Mouse (Mus musculus): ENCODE results near the gene Tnfsf13. TPM values are rescaled to one million over a fixed set of nuclear protein-coding genes. Genes with fewer than 3 reads are reported as not detected.
"Not testable (repeated sequence)": the region's sequence is repeated elsewhere in the genome, so short reads cannot be mapped to it uniquely, and the experiment has no call there.

The Tnfsf13 gene
- polyA plus RNA-seq, 1 experiment from 2014 or later = 0.24 TPM

- not testable (repeated sequence) for ATAC-seq (ENCODE audit: insufficient number of reproducible peaks, insufficient read depth, low FRiP score, low read depth); H3K36me3 ChIP-seq (ENCODE audit: control insufficient read depth, insufficient read depth, low read length); H3K4me2 ChIP-seq (ENCODE audit: low read length); H3K4me3 ChIP-seq (ENCODE audit: control insufficient read depth in 1 of 2, insufficient read depth in 1 of 2, low read depth in 1 of 2, low read length in 2 of 2); H3K9me3 ChIP-seq (ENCODE audit: control insufficient read depth, low read length); H3K9ac ChIP-seq (ENCODE audit: low read length); H3K27ac ChIP-seq (replicated peaks in 1 of 2; ENCODE audit: control insufficient read depth in 1 of 2, insufficient read depth in 1 of 2, low read depth in 2 of 2, low read length in 2 of 2); H3K27me3 ChIP-seq (ENCODE audit: control insufficient read depth, insufficient read depth, low read length)
- WGBS = 90% methylated on average over 2 of the region's 3 CpGs
- H3K4me1 ChIP-seq (ENCODE audit: control insufficient read depth in 2 of 2, insufficient read depth in 2 of 2, low read length in 2 of 2) = peaks cover 5 to 12% of the 10 kb centered on the region in 2 experiments; a peak in 3 of 4 replicates
Observed at GRCm38 (mm10) chr11:69703381-69703780, 17.8 kb upstream of the Tnfsf13 start.

GRCm38 (mm10) chr11:69702886-69703285 lies 17.3 kb upstream of the Tnfsf13 start:
- not testable (repeated sequence) for H3K9me3 ChIP-seq (ENCODE audit: control insufficient read depth, low read length); H3K36me3 ChIP-seq (ENCODE audit: control insufficient read depth, insufficient read depth, low read length); H3K27ac ChIP-seq (replicated peaks in 1 of 2; ENCODE audit: control insufficient read depth in 1 of 2, insufficient read depth in 1 of 2, low read depth in 2 of 2, low read length in 2 of 2); H3K9ac ChIP-seq (ENCODE audit: low read length); ATAC-seq (ENCODE audit: insufficient number of reproducible peaks, insufficient read depth, low FRiP score, low read depth); H3K27me3 ChIP-seq (ENCODE audit: control insufficient read depth, insufficient read depth, low read length); H3K4me2 ChIP-seq (ENCODE audit: low read length); H3K4me3 ChIP-seq (ENCODE audit: control insufficient read depth in 1 of 2, insufficient read depth in 1 of 2, low read depth in 1 of 2, low read length in 2 of 2)
- WGBS = 90% methylated on average over 10 of the region's 10 CpGs
- H3K4me1 ChIP-seq (ENCODE audit: control insufficient read depth in 2 of 2, insufficient read depth in 2 of 2, low read length in 2 of 2) = peaks cover 5 to 12% of the 10 kb centered on the region in 2 experiments; a peak in 3 of 4 replicates

- no peak for ATAC-seq (ENCODE audit: insufficient number of reproducible peaks, insufficient read depth, low FRiP score, low read depth)
- Histone ChIP-seq H3K9ac (ENCODE audit: low read length) (no peak overlapping the region), H3K27ac (replicated peaks in 1 of 2; ENCODE audit: control insufficient read depth in 1 of 2, insufficient read depth in 1 of 2, low read depth in 2 of 2, low read length in 2 of 2) (no peak overlapping the region), H3K36me3 (ENCODE audit: control insufficient read depth, insufficient read depth, low read length) (no peaks in the 10 kb centered on the region), H3K27me3 (ENCODE audit: control insufficient read depth, insufficient read depth, low read length) (no peaks in the 10 kb centered on the region), H3K9me3 (ENCODE audit: control insufficient read depth, low read length) (no peaks in the 10 kb centered on the region), H3K4me1 (ENCODE audit: control insufficient read depth in 2 of 2, insufficient read depth in 2 of 2, low read length in 2 of 2) (peaks cover 12 to 23% of the 10 kb centered on the region in 2 experiments), H3K4me2 (ENCODE audit: low read length) (no peak overlapping the region), H3K4me3 (ENCODE audit: control insufficient read depth in 1 of 2, insufficient read depth in 1 of 2, low read depth in 1 of 2, low read length in 2 of 2) (no peak overlapping the region)
- WGBS = 9% methylated on average over 1 of the region's 1 CpGs
Observed at GRCm38 (mm10) chr11:69699595-69699994, 14.0 kb upstream of the Tnfsf13 start.

GRCm38 (mm10) chr11:69698574-69698973 lies 13.0 kb upstream of the Tnfsf13 start:
- no peaks in the 10 kb centered on the region for H3K27me3 ChIP-seq (ENCODE audit: control insufficient read depth, insufficient read depth, low read length)
- H3K4me3 ChIP-seq (ENCODE audit: control insufficient read depth in 1 of 2, insufficient read depth in 1 of 2, low read depth in 1 of 2, low read length in 2 of 2) = no peak overlapping the region
- ATAC-seq (ENCODE audit: insufficient number of reproducible peaks, insufficient read depth, low FRiP score, low read depth) = no peak
- H3K9me3 ChIP-seq (ENCODE audit: control insufficient read depth, low read length) = no peaks in the 10 kb centered on the region
- H3K4me2 ChIP-seq (ENCODE audit: low read length) = no peak overlapping the region
- H3K36me3 ChIP-seq (ENCODE audit: control insufficient read depth, insufficient read depth, low read length) = no peaks in the 10 kb centered on the region
- 68% methylated on average over 5 of the region's 5 CpGs for WGBS
- H3K9ac ChIP-seq (ENCODE audit: low read length) = no peak overlapping the region
- H3K4me1 ChIP-seq (ENCODE audit: control insufficient read depth in 2 of 2, insufficient read depth in 2 of 2, low read length in 2 of 2) = peaks cover 12 to 24% of the 10 kb centered on the region in 2 experiments
- no peak overlapping the region for H3K27ac ChIP-seq (replicated peaks in 1 of 2; ENCODE audit: control insufficient read depth in 1 of 2, insufficient read depth in 1 of 2, low read depth in 2 of 2, low read length in 2 of 2)

- Histone ChIP-seq H3K9ac (ENCODE audit: low read length) (no peak overlapping the region), H3K4me1 (ENCODE audit: control insufficient read depth in 2 of 2, insufficient read depth in 2 of 2, low read length in 2 of 2) (peaks cover 14 to 27% of the 10 kb centered on the region in 2 experiments), H3K27ac (replicated peaks in 1 of 2; ENCODE audit: control insufficient read depth in 1 of 2, insufficient read depth in 1 of 2, low read depth in 2 of 2, low read length in 2 of 2) (no peak overlapping the region), H3K27me3 (ENCODE audit: control insufficient read depth, insufficient read depth, low read length) (no peaks in the 10 kb centered on the region), H3K36me3 (ENCODE audit: control insufficient read depth, insufficient read depth, low read length) (no peaks in the 10 kb centered on the region), H3K4me3 (ENCODE audit: control insufficient read depth in 1 of 2, insufficient read depth in 1 of 2, low read depth in 1 of 2, low read length in 2 of 2) (no peak overlapping the region), H3K4me2 (ENCODE audit: low read length) (no peak overlapping the region), H3K9me3 (ENCODE audit: control insufficient read depth, low read length) (no peaks in the 10 kb centered on the region)
- ATAC-seq (ENCODE audit: insufficient number of reproducible peaks, insufficient read depth, low FRiP score, low read depth) = no peak
- 80% methylated on average over 3 of the region's 3 CpGs for WGBS
Observed at GRCm38 (mm10) chr11:69697396-69697795, 11.8 kb upstream of the Tnfsf13 start.

GRCm38 (mm10) chr11:69695361-69696181 lies 10.0 kb upstream of the Tnfsf13 start, which contains the start of the genes Tnfsf12 and Tnfsfm13:
TSS of gene Tnfsf12 (minus strand) at chr11:69695849.
TSS of gene Tnfsfm13 (minus strand) at chr11:69696098.
- Histone ChIP-seq H3K27me3 (ENCODE audit: control insufficient read depth, insufficient read depth, low read length) (no peaks in the 10 kb centered on the region), H3K9ac (ENCODE audit: low read length) (peak within 1 kb of the TSS; percentile 85), H3K4me1 (ENCODE audit: control insufficient read depth in 2 of 2, insufficient read depth in 2 of 2, low read length in 2 of 2) (peaks cover 14 to 27% of the 10 kb centered on the region in 2 experiments), H3K4me2 (ENCODE audit: low read length) (peak within 1 kb of the TSS; percentile 93), H3K36me3 (ENCODE audit: control insufficient read depth, insufficient read depth, low read length) (no peaks in the 10 kb centered on the region), H3K27ac (replicated peaks in 1 of 2; ENCODE audit: control insufficient read depth in 1 of 2, insufficient read depth in 1 of 2, low read depth in 2 of 2, low read length in 2 of 2) (peak within 1 kb of the TSS; percentile 64 to 77), H3K9me3 (ENCODE audit: control insufficient read depth, low read length) (no peaks in the 10 kb centered on the region), H3K4me3 (ENCODE audit: control insufficient read depth in 1 of 2, insufficient read depth in 1 of 2, low read depth in 1 of 2, low read length in 2 of 2) (peak within 1 kb of the TSS; percentile 57 to 60)
- ATAC-seq (ENCODE audit: insufficient number of reproducible peaks, insufficient read depth, low FRiP score, low read depth) = peak; percentile 73
- 2% methylated on average over 26 of the region's 41 CpGs for WGBS

- peak overlapping the region; percentile 93 for H3K4me2 ChIP-seq (ENCODE audit: low read length)
- no peaks in the 10 kb centered on the region for H3K9me3 ChIP-seq (ENCODE audit: control insufficient read depth, low read length)
- H3K4me3 ChIP-seq (ENCODE audit: control insufficient read depth in 1 of 2, insufficient read depth in 1 of 2, low read depth in 1 of 2, low read length in 2 of 2) = peak overlapping the region; percentile 57 to 60
- 26% methylated on average over 6 of the region's 6 CpGs for WGBS
- no peaks in the 10 kb centered on the region for H3K27me3 ChIP-seq (ENCODE audit: control insufficient read depth, insufficient read depth, low read length)
- ATAC-seq (ENCODE audit: insufficient number of reproducible peaks, insufficient read depth, low FRiP score, low read depth) = 0 out of 2 replicates have a peak, but pooled peaks have one; percentile 2
- H3K4me1 ChIP-seq (ENCODE audit: control insufficient read depth in 2 of 2, insufficient read depth in 2 of 2, low read length in 2 of 2) = peaks cover 14 to 23% of the 10 kb centered on the region in 2 experiments
- H3K36me3 ChIP-seq (ENCODE audit: control insufficient read depth, insufficient read depth, low read length) = no peaks in the 10 kb centered on the region
- H3K9ac ChIP-seq (ENCODE audit: low read length) = peak overlapping the region; percentile 85
- H3K27ac ChIP-seq (replicated peaks in 1 of 2; ENCODE audit: control insufficient read depth in 1 of 2, insufficient read depth in 1 of 2, low read depth in 2 of 2, low read length in 2 of 2) = peak overlapping the region in 1 of 2 experiments; percentile 64; a peak in 1 of 4 replicates
Observed at GRCm38 (mm10) chr11:69695046-69695360, 9.4 kb upstream of the Tnfsf13 start.

Measured in heart, embryonic 14.5 days (tissue).